Mouse (Mus musculus): Measurements from ENCODE around the gene Tnk2.

DNA sequence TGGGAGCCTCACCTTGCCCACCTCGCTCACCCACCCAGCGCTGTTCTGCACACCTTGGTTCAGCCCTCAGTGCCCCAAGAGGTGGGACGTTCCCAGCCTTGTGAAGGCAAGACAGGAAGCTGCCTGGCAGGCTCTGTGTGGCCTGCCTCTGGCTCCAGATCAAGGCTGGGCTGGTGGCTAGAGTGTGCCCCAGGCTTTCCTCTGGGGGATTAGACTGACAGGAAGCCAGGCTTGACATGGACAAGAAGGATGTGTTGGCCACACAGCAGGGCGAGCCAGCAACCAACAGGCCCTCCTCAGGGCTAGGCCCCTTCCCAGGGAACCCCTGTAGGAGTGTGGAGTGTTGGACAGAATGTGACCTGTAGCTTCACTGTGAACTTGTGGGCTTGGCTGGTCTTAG, 39.2 kb downstream of the Tnk2 start:
- no peak for TF ChIP-seq POLR2A (IDR thresholded peaks at IDR 0.05; ENCODE audit: borderline replicate concordance, low read depth, low read length)
- no peak for TF ChIP-seq CTCF (IDR thresholded peaks at IDR 0.05; ENCODE audit: low read depth, low read length)
